Mouse (Mus musculus): ENCODE data around the gene Atp5d.

The Atp5d gene

DNA sequence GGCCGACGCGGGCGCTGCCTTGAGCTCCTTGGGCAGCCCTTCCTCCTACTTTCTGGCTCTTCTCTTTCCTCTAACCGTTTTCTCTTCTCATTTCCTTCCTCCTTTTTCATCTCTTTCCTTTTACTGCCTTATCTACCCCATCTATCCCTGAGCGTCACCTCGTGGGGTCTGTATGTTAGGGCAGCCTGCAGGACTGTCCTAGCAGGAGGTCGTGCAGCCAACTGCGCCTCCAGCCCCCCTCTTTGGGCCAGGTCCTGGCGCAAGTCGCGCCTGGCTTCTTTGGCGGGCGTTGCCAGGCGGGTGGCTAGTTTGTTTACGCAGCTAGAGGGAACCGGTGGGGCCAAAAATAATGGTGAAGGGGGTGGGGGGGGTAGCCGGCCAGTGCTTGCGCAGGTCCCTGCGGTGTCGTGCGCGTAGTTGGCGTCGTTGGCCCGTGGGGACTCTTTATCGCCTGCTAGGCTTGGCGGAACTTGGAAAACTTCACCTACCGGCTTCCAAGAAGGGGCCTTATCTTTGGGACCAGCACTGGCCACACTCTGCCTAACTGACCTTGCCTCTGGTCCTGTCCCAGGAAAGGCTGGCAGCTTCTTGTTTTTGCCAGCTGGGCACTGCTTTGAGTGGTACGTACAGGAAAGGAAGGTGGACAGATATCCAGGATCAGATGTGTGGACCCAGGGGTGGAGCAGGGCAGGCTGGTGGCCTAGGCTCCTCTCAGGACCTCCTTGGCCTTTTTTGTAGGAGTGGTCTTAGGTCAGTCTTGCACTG lies 21.3 kb upstream of the Atp5d start:
- no peak for DNase-seq (ENCODE audit: low read depth, low spot score)

DNA sequence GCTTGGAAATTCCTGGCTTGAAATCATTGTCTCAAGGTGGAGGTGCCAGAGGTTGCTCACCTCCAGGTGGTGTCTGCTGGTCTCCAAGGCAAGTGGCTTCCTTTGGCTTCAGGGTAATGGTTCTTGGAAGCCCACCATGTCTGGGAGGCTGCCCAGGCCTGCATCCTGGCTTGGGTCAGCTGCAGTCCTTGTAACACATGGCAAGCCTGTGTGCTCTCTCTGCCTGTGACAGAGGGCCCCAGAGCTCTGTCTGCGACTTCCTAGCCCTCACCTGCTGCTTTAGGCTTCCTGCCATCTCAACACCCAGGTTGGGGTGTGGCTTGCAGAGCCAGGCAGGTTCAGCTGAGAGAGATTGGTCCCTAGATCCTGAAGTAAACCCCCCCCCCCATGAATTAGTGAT lies 20.7 kb upstream of the Atp5d start:
- no peak for DNase-seq (ENCODE audit: low read depth, low spot score)

DNA sequence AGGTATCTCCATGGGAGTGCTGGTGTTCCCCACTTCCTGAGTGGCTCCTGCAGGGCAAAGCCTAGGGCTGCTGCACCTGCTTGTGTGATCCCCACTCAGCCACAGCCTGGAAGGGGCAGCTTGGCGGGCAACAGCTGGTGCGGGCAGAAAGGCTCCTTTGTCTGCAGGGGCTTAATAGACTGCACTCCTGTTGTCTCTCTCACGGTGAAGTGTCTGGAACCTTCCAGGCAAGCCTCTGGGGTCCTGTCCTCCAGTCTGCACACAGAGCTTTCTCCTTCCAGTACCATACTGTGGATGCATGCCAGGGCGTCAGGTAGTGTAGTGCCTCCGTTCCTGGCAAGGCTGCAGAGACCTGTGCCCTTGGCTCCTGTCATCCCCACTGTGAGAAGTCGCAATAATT lies 19.9 kb upstream of the Atp5d start:
- DNase-seq (ENCODE audit: low read depth, low spot score): no peak

DNA sequence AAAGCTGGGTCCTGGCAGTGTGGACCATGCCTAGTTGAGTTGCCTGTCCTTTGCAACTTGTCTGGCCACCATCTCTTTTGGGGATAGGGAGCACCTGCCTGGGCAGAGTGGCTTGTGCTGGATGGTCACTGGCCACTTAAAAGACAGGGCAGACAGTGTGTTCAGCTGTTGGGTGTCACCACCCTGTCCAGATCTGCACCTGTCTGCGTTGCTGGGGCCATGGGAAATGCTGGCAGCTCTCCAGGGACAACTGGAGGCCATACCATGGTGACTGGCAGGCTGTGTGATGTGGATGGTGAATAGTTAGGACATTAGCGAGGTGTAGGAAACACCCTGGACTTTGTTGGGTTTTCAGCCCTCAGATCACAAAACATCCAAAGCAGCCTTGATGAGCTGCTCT lies 18.3 kb upstream of the Atp5d start:
- no peak for DNase-seq (ENCODE audit: low read depth, low spot score)

DNA sequence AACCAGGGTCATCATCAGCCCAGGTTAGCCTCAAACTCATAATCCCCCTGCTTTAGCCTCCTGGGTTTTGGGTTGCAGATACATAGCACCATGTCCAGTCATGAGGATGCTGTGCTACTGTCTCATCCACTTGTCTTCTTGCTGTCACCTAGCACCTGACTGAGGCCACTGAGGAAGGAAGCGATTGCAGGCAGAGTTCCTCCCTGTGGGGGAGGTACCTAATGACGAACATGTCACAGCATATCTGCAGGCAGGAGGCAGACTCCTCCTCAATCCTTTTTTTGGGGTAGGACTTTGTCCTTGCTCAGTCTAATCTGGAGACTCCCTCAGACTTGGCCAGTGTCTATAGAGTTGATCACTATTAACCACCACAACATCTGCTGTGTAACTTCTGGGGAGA lies 16.8 kb upstream of the Atp5d start:
- DNase-seq (ENCODE audit: low read depth, low spot score): no peak

DNA sequence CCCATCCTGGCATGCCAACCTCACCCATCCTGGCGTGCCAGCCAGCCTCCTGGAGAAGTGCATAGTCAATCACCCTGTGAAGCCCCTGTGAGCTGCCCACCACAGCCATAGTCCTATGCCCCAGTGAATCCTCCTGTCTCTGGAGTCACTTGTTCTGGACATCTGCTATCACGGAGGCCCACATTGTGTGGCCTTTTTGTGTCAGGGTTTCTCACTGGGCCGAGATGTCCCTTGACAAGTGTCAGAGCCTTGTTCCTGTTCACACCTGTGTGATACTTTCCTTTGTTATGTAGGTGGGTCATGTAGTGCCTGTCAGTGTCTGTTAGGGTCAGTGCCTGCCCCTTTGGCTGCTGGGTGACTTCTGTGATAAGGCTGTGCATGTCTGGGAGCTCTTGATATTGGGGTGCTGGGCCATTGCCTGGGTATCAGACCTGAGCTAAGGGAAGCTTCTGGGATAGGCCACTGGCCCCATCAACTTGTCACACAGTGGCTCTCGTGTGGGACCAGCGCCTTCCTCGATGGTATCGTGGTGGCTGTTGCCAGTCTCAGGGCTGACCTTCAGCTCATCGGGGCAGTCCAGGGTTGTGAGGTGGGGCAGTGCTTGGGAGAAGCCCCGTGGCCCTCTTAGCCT lies 14.4 kb upstream of the Atp5d start:
- DNase-seq (ENCODE audit: low read depth, low spot score): no peak

DNA sequence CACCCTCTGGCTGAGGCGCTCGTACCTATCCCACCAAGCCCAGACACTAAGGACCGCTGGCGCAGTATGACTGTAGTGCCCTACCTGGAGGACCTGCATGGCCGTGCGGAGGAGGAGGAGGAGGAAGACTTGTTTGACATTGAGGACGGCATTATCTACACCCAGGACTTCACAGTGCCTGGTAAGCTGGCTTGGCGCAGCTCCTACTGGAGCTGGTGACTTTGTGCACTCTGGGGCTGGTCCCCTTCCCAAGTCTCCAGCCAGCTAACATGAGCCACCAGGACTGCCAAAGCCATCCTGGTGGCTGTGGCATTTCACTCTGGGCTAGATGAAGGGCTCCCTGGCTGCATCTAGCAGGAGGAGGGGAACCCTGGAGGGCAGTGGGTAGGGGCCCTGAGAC lies 10.5 kb upstream of the Atp5d start:
- DNase-seq (ENCODE audit: low read depth, low spot score): no peak

DNA sequence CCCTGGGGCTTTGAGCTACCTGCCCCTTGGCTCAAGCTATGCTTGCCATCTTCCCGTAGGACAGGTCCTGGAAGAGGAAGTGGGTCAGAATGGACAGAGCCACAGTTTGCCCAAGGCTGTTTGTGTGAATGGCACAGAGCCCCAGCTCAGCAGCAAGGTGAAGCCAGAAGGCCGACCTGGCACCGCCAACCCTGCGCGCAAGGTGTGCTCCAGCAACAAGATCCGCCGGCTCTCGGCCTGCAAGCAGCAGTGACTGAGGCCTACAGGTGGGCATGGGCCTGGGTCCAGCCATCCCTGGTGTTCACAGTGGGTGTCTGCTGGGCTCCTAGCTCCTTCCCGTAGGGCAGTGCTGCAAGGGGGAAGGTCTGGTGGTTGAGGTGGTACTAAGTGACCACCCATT lies 8.6 kb upstream of the Atp5d start:
- DNase-seq (ENCODE audit: low read depth, low spot score): no peak

DNA sequence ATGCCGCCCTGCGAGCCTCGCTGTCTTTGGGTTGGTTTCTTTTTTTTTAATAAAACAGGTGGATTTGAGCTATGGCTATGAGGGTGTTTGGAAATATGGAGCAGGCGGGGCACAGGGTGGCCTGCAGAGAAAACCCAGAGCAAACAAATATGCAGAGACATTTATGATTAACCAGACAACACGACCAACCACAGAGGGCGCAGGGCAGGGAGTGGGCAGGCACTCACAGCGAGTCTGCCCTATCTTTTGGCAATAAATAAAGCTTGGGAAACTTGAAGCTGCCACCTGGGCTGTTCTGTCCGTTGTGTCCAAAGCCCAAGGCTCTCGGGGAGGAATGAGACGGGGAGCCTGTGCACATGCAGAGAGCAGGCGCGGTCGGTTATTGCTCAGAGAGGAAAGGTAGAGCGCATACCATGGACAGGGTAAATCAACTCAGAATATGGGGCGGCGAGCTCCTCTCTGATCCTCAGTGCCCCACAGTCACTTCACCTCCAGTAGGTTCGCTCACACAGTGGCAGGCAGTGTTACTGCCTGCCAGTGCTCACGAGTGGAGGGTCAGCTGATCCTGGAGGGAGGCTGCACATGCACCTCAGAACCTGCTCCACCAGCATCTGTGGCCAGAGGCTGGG lies 7.9 kb upstream of the Atp5d start:
- DNase-seq (ENCODE audit: low read depth, low spot score): no peak

DNA sequence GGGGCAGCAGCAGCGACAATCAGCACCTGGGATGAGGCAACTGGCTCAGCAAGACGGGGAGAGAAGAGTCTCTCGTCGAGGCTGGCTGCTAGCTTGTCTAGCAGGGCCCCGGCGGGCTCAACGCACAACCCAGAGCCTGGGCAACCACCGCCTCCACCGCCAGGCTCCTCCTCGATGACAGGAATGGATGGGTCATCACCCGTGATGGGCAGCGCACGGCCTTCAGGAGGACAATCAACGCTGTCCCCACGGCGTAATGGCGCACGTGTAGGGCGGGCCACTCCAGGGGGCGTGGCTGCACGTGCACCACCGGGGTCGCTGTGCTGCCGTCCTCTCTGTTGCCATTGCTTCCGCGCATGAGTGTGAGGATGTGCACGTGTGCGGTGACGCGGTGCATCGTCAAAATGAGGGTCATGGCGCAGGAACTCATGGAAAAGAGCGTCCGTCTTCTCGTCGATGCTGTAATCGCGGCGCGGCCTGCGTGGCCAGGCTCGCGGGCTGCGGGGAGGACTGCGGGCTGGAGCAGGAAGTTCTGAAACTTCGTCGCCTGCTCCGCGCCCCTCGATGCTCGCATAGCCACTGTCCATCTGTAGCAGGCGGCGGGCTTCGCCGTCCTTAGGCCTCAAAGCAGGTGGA lies 7.0 kb upstream of the Atp5d start:
- no peak for DNase-seq (ENCODE audit: low read depth, low spot score)

DNA sequence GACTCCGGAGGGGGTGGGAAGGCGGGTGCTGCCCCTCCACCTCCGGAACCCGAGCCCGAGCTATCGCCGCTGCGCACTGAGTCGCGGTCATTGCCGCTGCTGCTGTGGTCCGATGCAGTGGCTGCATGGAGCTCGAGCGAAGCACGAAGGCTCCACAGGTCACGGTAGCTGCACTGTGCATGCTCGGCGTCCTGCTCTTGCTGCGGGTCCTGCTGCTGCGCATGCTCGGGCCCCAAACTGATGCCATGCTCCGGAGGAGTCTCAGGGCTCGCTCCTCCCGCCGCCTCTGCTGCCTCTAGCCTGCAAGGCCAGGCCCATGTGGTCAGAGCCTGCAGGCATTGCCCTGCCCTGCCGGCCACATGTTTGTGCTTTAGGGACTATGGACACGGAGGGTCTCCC lies 6.5 kb upstream of the Atp5d start:
- no peak for DNase-seq (ENCODE audit: low read depth, low spot score)

DNA sequence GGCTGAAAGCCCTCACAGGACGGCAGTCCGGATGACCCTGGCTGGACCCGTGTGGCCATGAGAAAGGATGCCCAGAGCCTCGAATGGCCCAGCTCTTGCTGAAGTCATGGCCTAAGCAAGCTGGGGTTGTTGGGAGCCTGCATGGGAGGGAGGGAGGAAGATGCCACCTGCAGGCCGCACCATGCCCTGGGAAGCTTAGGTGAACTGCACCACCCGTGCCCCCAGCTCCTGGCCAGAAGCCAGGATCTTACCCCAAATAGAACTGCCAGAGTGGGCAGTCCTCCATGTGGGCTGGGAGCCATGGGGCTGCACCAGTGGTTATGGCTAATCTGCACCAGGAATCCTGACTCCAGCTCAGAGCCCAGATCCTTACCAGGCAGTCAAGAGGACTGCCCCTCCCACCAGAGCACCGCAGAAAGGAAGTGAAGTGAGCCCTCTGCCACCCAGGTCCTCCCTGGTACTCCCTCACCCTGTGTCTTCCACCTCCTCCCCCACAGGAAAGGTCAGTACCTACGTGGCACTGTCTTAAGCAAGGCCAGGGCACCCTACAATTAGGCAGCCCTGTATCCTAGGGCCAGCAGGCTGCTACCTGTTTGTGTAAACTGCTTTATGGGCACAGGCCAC lies 5.1 kb upstream of the Atp5d start:
- DNase-seq (ENCODE audit: low read depth, low spot score): no peak

DNA sequence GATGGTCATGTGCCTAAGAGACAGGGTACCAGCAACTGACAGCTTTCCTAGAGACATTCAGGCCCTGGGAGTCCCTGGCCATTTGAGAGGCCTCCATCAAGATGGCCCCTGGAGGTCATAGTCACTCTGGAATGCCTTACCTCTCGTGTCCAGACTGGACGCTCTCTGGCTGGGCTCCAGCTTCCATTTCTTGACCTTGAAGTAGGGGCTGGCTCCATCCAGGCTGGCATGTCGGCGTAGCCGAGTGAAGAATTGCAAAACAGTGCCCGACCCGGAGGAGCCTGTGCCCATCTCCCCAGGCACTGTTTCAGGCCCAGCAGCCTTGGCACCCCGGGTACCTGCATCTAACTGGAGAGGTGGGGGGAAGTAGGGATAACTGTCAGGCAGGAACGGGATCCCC lies 4.0 kb upstream of the Atp5d start:
- DNase-seq (ENCODE audit: low read depth, low spot score): no peak

DNA sequence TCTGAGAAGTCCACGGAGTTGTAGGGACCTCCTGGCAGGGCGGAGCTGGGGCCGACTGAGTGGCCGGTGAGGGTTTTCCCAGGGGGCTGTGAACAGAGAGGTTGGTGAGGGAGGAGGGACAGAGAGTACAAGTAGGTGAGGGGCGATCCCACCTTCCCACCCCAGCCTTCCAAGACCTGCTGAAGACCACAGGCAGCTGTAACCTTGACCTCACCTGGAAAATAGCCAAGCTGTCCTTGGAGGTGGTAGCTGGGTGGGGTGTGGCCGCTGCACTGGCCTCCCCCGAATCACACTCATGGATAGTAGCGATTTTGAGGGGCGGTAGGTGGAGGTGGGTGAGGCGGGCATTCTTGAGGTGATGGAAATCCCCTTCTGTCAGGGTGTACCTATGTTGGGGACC lies 3.3 kb upstream of the Atp5d start:
- DNase-seq (ENCODE audit: low read depth, low spot score): no peak

DNA sequence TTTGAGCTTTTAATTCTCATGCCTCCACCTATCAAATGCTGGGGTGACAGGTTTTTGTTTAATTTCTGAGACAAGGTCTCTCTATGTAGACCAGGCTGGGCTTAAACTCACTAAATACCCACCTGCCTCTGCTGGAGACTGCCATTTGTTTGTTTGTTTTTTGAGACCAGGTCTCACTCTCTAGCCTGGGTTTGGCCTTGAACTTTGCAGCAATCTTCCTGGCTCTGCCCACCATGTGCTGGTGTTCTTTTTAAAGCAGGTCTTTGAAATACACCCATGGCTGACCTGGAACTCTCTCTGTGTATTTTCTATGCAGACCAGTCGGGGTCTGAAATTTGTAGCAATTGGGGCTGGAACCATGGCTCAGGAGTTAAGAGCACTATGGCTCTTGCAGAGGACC lies 2.8 kb upstream of the Atp5d start:
- DNase-seq (ENCODE audit: low read depth, low spot score): no peak

DNA sequence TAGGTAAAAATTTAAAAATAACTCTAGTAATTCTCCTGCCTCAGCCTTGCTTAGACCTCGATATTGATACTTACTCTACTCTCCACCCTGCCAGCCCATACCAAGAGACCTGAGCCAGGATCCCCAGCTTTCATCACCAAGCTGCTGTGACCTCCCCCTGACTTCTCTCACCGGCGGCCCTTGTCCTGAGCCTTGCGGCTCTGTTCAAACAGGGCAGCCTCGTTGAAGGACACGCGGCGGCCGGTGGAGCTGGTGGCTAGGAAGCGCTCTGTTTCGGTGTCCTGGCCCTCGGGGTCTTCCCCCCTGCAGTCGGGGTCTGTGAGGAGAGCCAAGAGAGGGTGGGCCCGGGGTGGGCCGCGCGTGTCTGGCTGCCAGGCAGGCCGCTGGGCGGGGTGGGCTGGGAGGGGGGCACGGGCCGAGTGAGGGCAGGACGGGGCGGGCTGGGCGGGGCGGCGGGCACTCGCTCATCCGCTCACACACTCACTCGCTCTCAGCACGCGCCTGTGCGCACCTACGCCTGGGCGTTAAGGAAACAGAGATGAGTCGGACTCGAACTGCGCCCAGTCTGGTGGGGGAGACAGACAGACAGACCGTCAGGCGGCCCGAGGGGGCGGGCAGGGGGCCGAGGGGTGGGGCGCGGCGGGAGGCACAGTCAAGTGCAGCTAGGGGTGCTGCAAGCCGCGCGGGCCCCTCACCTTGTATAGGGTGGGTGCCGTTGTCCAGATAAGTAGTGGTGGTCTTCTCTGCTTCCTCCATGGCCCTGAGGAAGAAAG lies 2.1 kb upstream of the Atp5d start:
- no peak for DNase-seq (ENCODE audit: low read depth, low spot score)

DNA sequence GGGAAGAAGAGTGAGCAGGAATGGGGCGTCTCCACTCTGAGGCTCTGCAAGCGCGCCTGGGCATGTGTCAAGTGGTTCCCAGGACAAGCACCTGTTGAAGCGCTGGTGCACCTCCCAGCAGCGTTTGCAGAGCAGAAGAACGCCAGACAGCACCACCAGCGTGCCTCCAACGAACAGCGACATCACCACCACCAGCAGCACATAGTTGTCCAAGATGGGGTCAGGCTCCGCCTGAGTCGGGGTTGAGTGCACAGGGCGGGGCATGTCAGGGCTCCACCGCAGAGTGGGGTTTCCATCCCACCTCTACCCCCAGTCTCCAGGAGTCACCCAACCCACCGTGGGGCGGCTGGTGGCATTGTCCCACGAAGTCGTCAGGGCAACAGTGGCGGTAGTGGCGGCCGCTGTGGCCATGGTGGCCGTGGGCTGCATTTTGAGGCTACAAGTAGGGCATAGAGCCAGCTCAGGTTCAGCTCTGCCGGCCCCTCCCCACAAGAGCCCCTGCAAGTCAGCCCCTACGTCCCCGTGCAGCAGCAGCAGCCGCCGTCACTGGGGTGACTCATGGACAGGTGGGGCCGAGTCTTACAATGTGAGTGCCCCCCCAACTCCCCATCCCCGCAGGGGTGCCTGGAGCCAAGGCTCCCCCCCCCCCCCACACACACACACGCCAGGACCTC lies 1.3 kb upstream of the Atp5d start:
- no peak for DNase-seq (ENCODE audit: low read depth, low spot score)

DNA sequence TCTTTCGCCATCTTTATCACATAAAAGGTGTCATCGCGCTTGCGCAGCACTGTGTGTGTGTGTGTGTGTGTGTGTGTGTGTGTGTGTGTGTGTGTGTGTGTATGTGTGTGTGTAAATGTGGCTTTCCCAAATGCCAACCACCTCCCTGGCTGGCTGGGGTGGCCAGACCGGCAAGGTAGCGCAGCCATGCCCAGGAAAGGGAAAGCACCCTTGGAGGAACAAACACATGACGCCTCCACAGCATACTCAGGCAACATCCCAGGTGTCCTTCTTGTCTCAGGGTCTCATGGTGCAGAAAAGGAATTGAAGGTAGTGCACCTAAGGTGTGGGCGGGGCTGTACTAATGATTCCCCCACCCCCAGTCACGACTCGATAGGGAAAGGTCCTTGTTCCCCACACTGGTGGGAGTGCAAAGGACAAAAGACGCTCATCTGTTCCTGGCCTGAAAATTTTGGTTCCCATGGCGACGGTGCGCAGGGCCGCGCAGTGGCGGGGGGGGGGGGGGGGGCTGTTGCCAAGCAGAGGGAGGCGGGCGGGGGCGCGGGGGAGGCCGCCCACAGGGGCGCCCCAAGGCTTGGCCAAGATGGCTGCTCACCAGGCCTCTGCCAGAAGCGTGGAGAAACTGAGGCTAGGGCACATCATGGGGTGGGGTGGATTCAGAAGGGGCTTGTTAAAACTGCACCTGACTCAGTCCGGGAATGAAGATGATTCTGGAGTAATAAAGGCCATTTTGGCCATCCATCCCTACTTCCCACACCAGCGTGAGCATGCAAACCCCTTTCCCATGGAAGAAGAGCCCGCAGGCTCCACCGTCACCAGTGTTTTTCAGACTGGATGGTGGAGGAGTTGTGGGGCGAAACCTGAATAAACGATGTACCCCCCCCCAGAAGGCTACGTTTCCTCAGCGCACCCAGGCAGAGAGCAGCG lies 543 bp upstream of the Atp5d start:
- no peak for DNase-seq (ENCODE audit: low read depth, low spot score)

DNA sequence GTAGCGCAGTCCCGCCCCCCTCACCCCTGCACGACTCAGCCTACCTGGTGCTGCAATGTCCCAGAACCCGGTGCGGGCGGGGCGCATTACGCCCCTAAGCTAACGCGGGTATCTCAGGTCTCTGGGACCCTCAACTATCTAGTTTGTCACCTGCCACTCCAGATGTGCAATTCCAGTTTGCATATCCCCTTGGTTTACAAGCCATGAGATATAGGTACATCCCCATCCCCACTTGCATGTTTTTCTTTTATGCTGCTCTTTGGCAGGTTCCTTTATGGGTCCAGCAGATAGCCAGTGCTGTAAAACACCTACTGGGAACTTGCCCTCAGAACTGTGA lies 975 bp downstream of the Atp5d start:
- no peak for DNase-seq (ENCODE audit: low read depth, low spot score)

Measured in embryo, embryonic 11.5 days (tissue).